Mouse (Mus musculus): ENCODE measurements at regions not wholly inside any gene's neighbourhood (a gene's known extent, or its start where the extent isn't known, plus 50 kb on each side); places are given as distances from the start of the nearest gene placed in this dataset.

DNA sequence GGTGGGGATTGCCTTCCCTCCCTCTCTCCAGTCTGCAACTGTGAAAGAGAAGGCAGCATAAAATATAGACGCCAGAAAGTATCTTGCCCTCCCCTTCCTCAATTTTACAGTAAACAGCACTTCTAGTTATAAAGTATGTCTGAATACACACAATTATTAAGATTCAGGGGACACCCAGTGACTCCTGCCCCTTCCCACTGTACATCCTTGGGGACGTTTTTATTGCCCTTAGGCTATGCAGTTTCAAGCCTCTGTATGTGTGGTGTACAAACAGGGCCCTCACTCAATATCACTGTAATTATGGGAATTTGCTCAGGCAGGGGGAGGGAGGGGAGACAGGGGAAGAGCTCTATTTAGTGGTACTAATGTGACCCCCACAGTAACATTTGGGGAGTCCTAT lies 519.6 kb upstream of the Sall1 start:
- no peak for TF ChIP-seq CTCF (IDR thresholded peaks at IDR 0.05; ENCODE audit: low read depth, low read length)
- TF ChIP-seq POLR2A (IDR thresholded peaks at IDR 0.05; ENCODE audit: extremely low read depth, insufficient read depth, low read length), result no peak
